Mouse (Mus musculus): ENCODE results near the gene Cs.

DNA sequence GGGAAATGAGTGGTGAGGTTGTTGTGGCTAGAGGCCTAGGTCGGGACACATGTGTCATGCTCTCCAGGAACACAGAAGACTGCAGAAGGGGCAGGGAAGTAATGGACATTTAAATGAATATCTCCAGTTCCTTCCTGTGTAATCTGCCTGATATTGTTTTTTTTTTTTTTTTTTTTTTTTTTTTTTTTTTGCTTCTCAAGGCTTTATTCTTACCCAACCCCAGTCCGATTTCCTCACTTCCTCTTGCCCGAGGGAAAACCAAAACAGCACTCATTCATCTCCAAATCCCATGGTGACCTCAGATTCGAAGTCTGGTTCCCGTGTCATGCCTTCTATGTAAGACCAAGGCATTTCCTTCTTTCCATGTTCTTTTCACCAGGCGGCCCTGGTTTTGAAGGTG is 39.3 kb upstream of the Cs start:
- TF ChIP-seq MAZ (IDR thresholded peaks at IDR 0.05; ENCODE audit: low read depth, low read length) (no peak), NELFE (IDR thresholded peaks at IDR 0.05; ENCODE audit: low read depth, low read length) (no peak), USF2 (IDR thresholded peaks at IDR 0.05; ENCODE audit: borderline replicate concordance in 1 of 2, insufficient read depth in 1 of 2, low read depth in 1 of 2, low read length in 2 of 2) (no peak), CTCF (IDR thresholded peaks at IDR 0.05 in 2 of 3, conservative IDR thresholded peaks at IDR 0.05 in 1 of 3; ENCODE audit: control insufficient read depth in 1 of 3, insufficient read depth in 1 of 3, low read depth in 2 of 3, low read length in 3 of 3, poor library complexity in 1 of 3, severe bottlenecking in 1 of 3) (no peak), UBTF (IDR thresholded peaks at IDR 0.05; ENCODE audit: borderline replicate concordance, insufficient read depth, low read depth, low read length) (no peak), POLR2A (IDR thresholded peaks at IDR 0.05; ENCODE audit: control insufficient read depth in 1 of 2, insufficient read depth in 1 of 2, low read depth in 1 of 2, low read length in 2 of 2, poor library complexity in 1 of 2) (no peak), USF1 (IDR thresholded peaks at IDR 0.05; ENCODE audit: low read depth, low read length) (no peak), HCFC1 (IDR thresholded peaks at IDR 0.05; ENCODE audit: low read depth, low read length) (no peak), ETS1 (IDR thresholded peaks at IDR 0.05; ENCODE audit: low read depth, low read length) (no peak), POLR2AphosphoS2 (IDR thresholded peaks at IDR 0.05; ENCODE audit: low read length) (no peak), EP300 (IDR thresholded peaks at IDR 0.05; ENCODE audit: low read depth in 1 of 2, low read length in 2 of 2) (no peak), ZNF384 (IDR thresholded peaks at IDR 0.05; ENCODE audit: low read depth, low read length) (peak; percentile 92)
